Mouse (Mus musculus): ENCODE results near the gene Amtn. TPM values are rescaled to one million over a fixed set of nuclear protein-coding genes. Genes with fewer than 3 reads are reported as not detected.
"Not testable (repeated sequence)": the region's sequence is repeated elsewhere in the genome, so short reads cannot be mapped to it uniquely, and the experiment has no call there.

The Amtn gene
- polyA plus RNA-seq (2014; fragmentation: Nextera tagmentation; extraction: Ambion mirVana) = not detected in 2 replicates

GRCm38 (mm10) chr5:88375808-88376207 is at the start of gene Amtn:
Gene Amtn, plus strand, starts transcription at chr5:88376108.
- H3K9me3 ChIP-seq (ENCODE audit: control insufficient read depth, low read length) = no peaks in the 10 kb centered on the region
- H3K36me3 ChIP-seq (ENCODE audit: control insufficient read depth, insufficient read depth, low read length) = no peaks in the 10 kb centered on the region
- no peaks in the 10 kb centered on the region for H3K27me3 ChIP-seq (ENCODE audit: control insufficient read depth, insufficient read depth, low read length)
- no peak within 1 kb of the TSS for H3K4me3 ChIP-seq (ENCODE audit: low read depth, low read length)
- H3K4me1 ChIP-seq (ENCODE audit: control insufficient read depth, insufficient read depth, low read length) = no peaks in the 10 kb centered on the region
- 88% methylated on average over 4 of the region's 4 CpGs for WGBS
- DNase-seq (ENCODE audit: low spot score, missing footprints) (no peak), ATAC-seq (ENCODE audit: low FRiP score) (no peak)
- no peak within 1 kb of the TSS for H3K4me2 ChIP-seq
- H3K27ac ChIP-seq (ENCODE audit: low read depth, low read length) = no peak within 1 kb of the TSS
- no peak within 1 kb of the TSS for H3K9ac ChIP-seq (ENCODE audit: low read length)

GRCm38 (mm10) chr5:88348533-88348932 is 27.4 kb upstream of the Amtn start:
- H3K9ac ChIP-seq (ENCODE audit: low read length); H3K4me2 ChIP-seq; H3K4me1 ChIP-seq (ENCODE audit: control insufficient read depth, insufficient read depth, low read length); ATAC-seq (ENCODE audit: low FRiP score); H3K36me3 ChIP-seq (ENCODE audit: control insufficient read depth, insufficient read depth, low read length); DNase-seq (ENCODE audit: low spot score, missing footprints); H3K4me3 ChIP-seq (ENCODE audit: low read depth, low read length); H3K27me3 ChIP-seq (ENCODE audit: control insufficient read depth, insufficient read depth, low read length); H3K9me3 ChIP-seq (ENCODE audit: control insufficient read depth, low read length); H3K27ac ChIP-seq (ENCODE audit: low read depth, low read length): not testable (repeated sequence)
- WGBS = 42% methylated on average over 2 of the region's 2 CpGs

GRCm38 (mm10) chr5:88364768-88365167 is 11.1 kb upstream of the Amtn start:
- H3K27me3 ChIP-seq (ENCODE audit: control insufficient read depth, insufficient read depth, low read length) = no peaks in the 10 kb centered on the region
- no peak overlapping the region for H3K4me3 ChIP-seq (ENCODE audit: low read depth, low read length)
- H3K4me1 ChIP-seq (ENCODE audit: control insufficient read depth, insufficient read depth, low read length) = no peaks in the 10 kb centered on the region
- WGBS = 9% methylated on average over 5 of the region's 5 CpGs
- DNase-seq (ENCODE audit: low spot score, missing footprints) = peak; percentile 90
- ATAC-seq (ENCODE audit: low FRiP score) = no peak
- no peak overlapping the region for H3K9ac ChIP-seq (ENCODE audit: low read length)
- no peaks in the 10 kb centered on the region for H3K9me3 ChIP-seq (ENCODE audit: control insufficient read depth, low read length)
- no peak overlapping the region for H3K4me2 ChIP-seq
- no peaks in the 10 kb centered on the region for H3K36me3 ChIP-seq (ENCODE audit: control insufficient read depth, insufficient read depth, low read length)
- no peak overlapping the region for H3K27ac ChIP-seq (ENCODE audit: low read depth, low read length)

- Histone ChIP-seq H3K27me3 (ENCODE audit: control insufficient read depth, insufficient read depth, low read length) (no peaks in the 10 kb centered on the region), H3K9ac (ENCODE audit: low read length) (no peak overlapping the region), H3K4me1 (ENCODE audit: control insufficient read depth, insufficient read depth, low read length) (no peaks in the 10 kb centered on the region), H3K4me3 (ENCODE audit: low read depth, low read length) (no peak overlapping the region), H3K4me2 (no peak overlapping the region), H3K27ac (ENCODE audit: low read depth, low read length) (no peak overlapping the region), H3K36me3 (ENCODE audit: control insufficient read depth, insufficient read depth, low read length) (no peaks in the 10 kb centered on the region), H3K9me3 (ENCODE audit: control insufficient read depth, low read length) (no peaks in the 10 kb centered on the region)
- DNase-seq (ENCODE audit: low spot score, missing footprints) (no peak), ATAC-seq (ENCODE audit: low FRiP score) (no peak)
- WGBS = 82% methylated on average over 1 of the region's 1 CpGs
Observed at GRCm38 (mm10) chr5:88366886-88367285, 9.0 kb upstream of the Amtn start.

GRCm38 (mm10) chr5:88370578-88371232 is 5.2 kb upstream of the Amtn start:
- H3K9me3 ChIP-seq (ENCODE audit: control insufficient read depth, low read length) = no peaks in the 10 kb centered on the region
- DNase-seq (ENCODE audit: low spot score, missing footprints) (no peak), ATAC-seq (ENCODE audit: low FRiP score) (no peak)
- H3K27me3 ChIP-seq (ENCODE audit: control insufficient read depth, insufficient read depth, low read length) = no peaks in the 10 kb centered on the region
- no peaks in the 10 kb centered on the region for H3K36me3 ChIP-seq (ENCODE audit: control insufficient read depth, insufficient read depth, low read length)
- WGBS = 85% methylated on average over 6 of the region's 6 CpGs
- no peak overlapping the region for H3K4me2 ChIP-seq
- H3K4me3 ChIP-seq (ENCODE audit: low read depth, low read length) = no peak overlapping the region
- no peaks in the 10 kb centered on the region for H3K4me1 ChIP-seq (ENCODE audit: control insufficient read depth, insufficient read depth, low read length)
- H3K9ac ChIP-seq (ENCODE audit: low read length) = no peak overlapping the region
- H3K27ac ChIP-seq (ENCODE audit: low read depth, low read length) = no peak overlapping the region

GRCm38 (mm10) chr5:88372563-88372962 is 3.3 kb upstream of the Amtn start:
- H3K9me3 ChIP-seq (ENCODE audit: control insufficient read depth, low read length) = no peaks in the 10 kb centered on the region
- H3K9ac ChIP-seq (ENCODE audit: low read length) = no peak overlapping the region
- no peaks in the 10 kb centered on the region for H3K4me1 ChIP-seq (ENCODE audit: control insufficient read depth, insufficient read depth, low read length)
- no peaks in the 10 kb centered on the region for H3K36me3 ChIP-seq (ENCODE audit: control insufficient read depth, insufficient read depth, low read length)
- H3K4me2 ChIP-seq = no peak overlapping the region
- no peak overlapping the region for H3K27ac ChIP-seq (ENCODE audit: low read depth, low read length)
- no peak overlapping the region for H3K4me3 ChIP-seq (ENCODE audit: low read depth, low read length)
- ATAC-seq (ENCODE audit: low FRiP score) = no peak
- WGBS = 84% methylated on average over 6 of the region's 6 CpGs
- no peak for DNase-seq (ENCODE audit: low spot score, missing footprints)
- H3K27me3 ChIP-seq (ENCODE audit: control insufficient read depth, insufficient read depth, low read length) = no peaks in the 10 kb centered on the region

- not testable (repeated sequence) for H3K27ac ChIP-seq (ENCODE audit: low read depth, low read length); H3K36me3 ChIP-seq (ENCODE audit: control insufficient read depth, insufficient read depth, low read length); H3K4me3 ChIP-seq (ENCODE audit: low read depth, low read length); H3K9me3 ChIP-seq (ENCODE audit: control insufficient read depth, low read length); H3K4me1 ChIP-seq (ENCODE audit: control insufficient read depth, insufficient read depth, low read length); H3K4me2 ChIP-seq; DNase-seq (ENCODE audit: low spot score, missing footprints); H3K27me3 ChIP-seq (ENCODE audit: control insufficient read depth, insufficient read depth, low read length); H3K9ac ChIP-seq (ENCODE audit: low read length); ATAC-seq (ENCODE audit: low FRiP score)
- WGBS = 95% methylated on average over 2 of the region's 2 CpGs
Observed at GRCm38 (mm10) chr5:88391960-88392359, 16.1 kb downstream of the Amtn start.

GRCm38 (mm10) chr5:88398581-88398980 is 22.7 kb downstream of the Amtn start:
- H3K27ac ChIP-seq (ENCODE audit: low read depth, low read length) = no peak overlapping the region
- no peak overlapping the region for H3K4me3 ChIP-seq (ENCODE audit: low read depth, low read length)
- H3K4me2 ChIP-seq = no peak overlapping the region
- H3K36me3 ChIP-seq (ENCODE audit: control insufficient read depth, insufficient read depth, low read length) = no peaks in the 10 kb centered on the region
- DNase-seq (ENCODE audit: low spot score, missing footprints) (no peak), ATAC-seq (ENCODE audit: low FRiP score) (peak; percentile 35)
- WGBS = 81% methylated on average over 5 of the region's 5 CpGs
- H3K9me3 ChIP-seq (ENCODE audit: control insufficient read depth, low read length) = no peaks in the 10 kb centered on the region
- no peaks in the 10 kb centered on the region for H3K27me3 ChIP-seq (ENCODE audit: control insufficient read depth, insufficient read depth, low read length)
- H3K4me1 ChIP-seq (ENCODE audit: control insufficient read depth, insufficient read depth, low read length) = no peaks in the 10 kb centered on the region
- H3K9ac ChIP-seq (ENCODE audit: low read length) = no peak overlapping the region

GRCm38 (mm10) chr5:88399849-88400248 is 23.9 kb downstream of the Amtn start:
- H3K36me3 ChIP-seq (ENCODE audit: control insufficient read depth, insufficient read depth, low read length) = no peaks in the 10 kb centered on the region
- H3K9me3 ChIP-seq (ENCODE audit: control insufficient read depth, low read length) = no peaks in the 10 kb centered on the region
- ATAC-seq (ENCODE audit: low FRiP score) (peak; percentile 73; the same call in 1 of the 2 replicates), DNase-seq (ENCODE audit: low spot score, missing footprints) (peak; percentile 98)
- H3K27me3 ChIP-seq (ENCODE audit: control insufficient read depth, insufficient read depth, low read length) = no peaks in the 10 kb centered on the region
- H3K4me1 ChIP-seq (ENCODE audit: control insufficient read depth, insufficient read depth, low read length) = no peaks in the 10 kb centered on the region
- no peak overlapping the region for H3K9ac ChIP-seq (ENCODE audit: low read length)
- H3K4me3 ChIP-seq (ENCODE audit: low read depth, low read length) = no peak overlapping the region
- WGBS = 10% methylated on average over 6 of the region's 6 CpGs
- no peak overlapping the region for H3K27ac ChIP-seq (ENCODE audit: low read depth, low read length)
- H3K4me2 ChIP-seq = no peak overlapping the region
